Mouse (Mus musculus): ENCODE results near the gene Ptprj.

DNA sequence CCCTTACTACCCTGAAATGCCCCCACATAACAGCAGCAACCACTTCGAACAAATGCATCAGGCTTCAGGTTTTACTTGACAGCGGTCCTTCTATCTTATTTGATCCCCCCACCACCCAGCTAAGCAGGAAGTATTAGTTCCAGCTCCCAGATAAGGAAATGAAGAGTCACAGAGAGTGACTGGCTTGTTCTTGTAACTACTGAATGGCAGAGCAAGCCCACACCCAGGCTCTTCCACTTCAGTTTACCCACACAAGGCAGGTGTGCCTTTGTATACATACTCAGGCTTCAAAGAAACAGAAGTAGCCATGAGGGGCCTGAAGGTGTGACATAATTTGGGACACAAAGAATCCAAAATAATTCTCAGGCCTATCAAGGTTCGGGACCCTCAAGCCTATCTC, 5.3 kb downstream of the Ptprj start:
- TF ChIP-seq CTCF (IDR thresholded peaks at IDR 0.05; ENCODE audit: borderline replicate concordance, insufficient read depth, low read depth, low read length) = no peak
- no peak for TF ChIP-seq POLR2A (IDR thresholded peaks at IDR 0.05; ENCODE audit: borderline replicate concordance, insufficient read depth, low read length)

Data from cerebellum, adult 2 months (tissue).